ENCODE assay signal across 28 mouse cellular contexts in genomic region chr4:138531761-138532160, GRCm38 (mm10).
"Had no signal": no experiment of that assay in that cellular context is flagged by ENCODE, and none has a peak within 500 bp of the region (broad histone marks: within the 10 kb centered on the region; RNA-seq: fewer than 3 reads in every experiment).

No protein-coding gene starts in this region.

- H3K27ac ChIP-seq: heart, adult 2 months; heart, embryonic 13.5 days; heart, embryonic 15.5 days; hindbrain, embryonic 14.5 days; intestine, embryonic 15.5 days; layer of hippocampus, adult 2 months; limb, embryonic 10.5 days; limb, embryonic 12.5 days; liver, embryonic 13.5 days; liver, embryonic 15.5 days had no signal

- H3K4me2 ChIP-seq: heart, embryonic 11.5 days; heart, embryonic 13.5 days; heart, embryonic 15.5 days; hindbrain, embryonic 14.5 days; intestine, embryonic 15.5 days; limb, embryonic 12.5 days; liver, embryonic 11.5 days; liver, embryonic 13.5 days; liver, embryonic 15.5 days had no signal

- H3K27me3 ChIP-seq: limb, embryonic 12.5 days; liver, embryonic 13.5 days; liver, embryonic 15.5 days had no signal

- DNase-seq: gastrocnemius, postnatal 14 days; gastrocnemius, postnatal 36 days; heart, adult 11 months; heart, adult 2 months; heart, postnatal 14 days; heart, postnatal 36 days; kidney, adult 18-20 months; kidney, adult 8-10 months; kidney, postnatal 10 days; kidney, postnatal 25 days; kidney, postnatal 4 days; layer of hippocampus, adult 9-11 months; layer of hippocampus, postnatal 36 days; liver; liver, embryonic 13.5 days had no signal

- H3K9me3 ChIP-seq: heart, embryonic 15.5 days; intestine, embryonic 15.5 days; limb, embryonic 10.5 days; liver, embryonic 15.5 days had no signal

- H3K4me1 ChIP-seq: heart, embryonic 13.5 days; heart, embryonic 15.5 days; intestine, embryonic 15.5 days; limb, embryonic 10.5 days; limb, embryonic 12.5 days; liver, embryonic 13.5 days; liver, embryonic 15.5 days had no signal

- H3K9ac ChIP-seq: heart, embryonic 13.5 days; heart, embryonic 15.5 days; hindbrain, embryonic 14.5 days; intestine, embryonic 15.5 days; limb, embryonic 12.5 days; liver, embryonic 13.5 days; liver, embryonic 15.5 days had no signal

- ATAC-seq: hindbrain, embryonic 16.5 days; inflammation-experienced regulatory T-cells, adult 6 months; intestine, embryonic 15.5 days; intestine, postnatal 0 days had no signal

- H3K36me3 ChIP-seq: heart, embryonic 13.5 days; heart, embryonic 15.5 days; intestine, embryonic 15.5 days; limb, embryonic 10.5 days; limb, embryonic 12.5 days; liver, embryonic 13.5 days; liver, embryonic 15.5 days had no signal

- H3K4me3 ChIP-seq: heart, adult 2 months; heart, embryonic 13.5 days; heart, embryonic 15.5 days; intestine, embryonic 15.5 days; layer of hippocampus, adult 2 months; limb, embryonic 10.5 days; limb, embryonic 12.5 days; liver, embryonic 13.5 days; liver, embryonic 15.5 days had no signal
